Mouse (Mus musculus) thymus, adult 2 months (tissue): ENCODE measurements around the gene Snx5.

Source experiments
- CTCF ChIP-seq: fragments of 200-500 bp; IDR thresholded peaks from 2 replicates; pipeline ENCODE4 v1.5.1; 2012; ENCODE audit warnings: mild to moderate bottlenecking, control low read depth, low read length, moderate library complexity, borderline replicate concordance; ENCODE audit not compliant: control insufficient read depth, poor library complexity, insufficient read depth; ENCODE audit errors: extremely low read depth
- POLR2A ChIP-seq: fragments of 200-500 bp; IDR thresholded peaks from 2 replicates; pipeline ENCODE4 v1.6.1; 2012; ENCODE audit warnings: mild to moderate bottlenecking, low read length, control low read depth, moderate library complexity; ENCODE audit not compliant: control insufficient read depth, poor library complexity, insufficient read depth; ENCODE audit errors: extremely low read depth

DNA sequence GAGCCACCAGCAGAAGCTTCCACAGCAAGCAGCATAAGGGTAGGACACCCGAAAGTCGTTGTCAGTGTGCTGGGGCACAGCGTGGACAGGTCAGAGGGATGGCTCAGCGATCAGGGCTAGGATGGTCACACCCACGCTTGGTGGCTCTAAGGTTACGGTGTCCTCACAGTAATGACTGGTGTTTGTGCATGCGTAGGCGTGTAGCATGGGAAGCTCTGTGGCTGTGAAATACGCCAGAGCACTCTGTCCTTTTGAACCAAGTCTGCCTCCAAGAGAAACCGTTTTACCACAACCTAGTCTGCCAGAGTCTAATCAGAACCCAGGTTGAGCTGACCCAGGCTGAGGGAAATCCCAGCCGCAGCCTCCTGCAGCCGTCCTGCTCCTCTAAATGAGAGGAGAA, 46.4 kb downstream of the Snx5 start:
- TF ChIP-seq CTCF (no peak), POLR2A (no peak)
